Mouse (Mus musculus): ENCODE results near the gene Ncf2. TPM values are rescaled to one million over a fixed set of nuclear protein-coding genes. Genes with fewer than 3 reads are reported as not detected.

Ncf2 gene
- total RNA-seq, 1 experiment: 5.4 TPM

- H3K9ac ChIP-seq (ENCODE audit: insufficient read depth, low read depth, low read length, poor library complexity, severe bottlenecking): no peak overlapping the region
- H3K4me1 ChIP-seq (ENCODE audit: control insufficient read depth in 2 of 2, insufficient read depth in 2 of 2, low read length in 2 of 2, poor library complexity in 1 of 2): peaks cover 7 to 25% of the 10 kb centered on the region in 2 experiments
- H3K27ac ChIP-seq (ENCODE audit: insufficient read depth, low read depth, low read length, poor library complexity, severe bottlenecking): no peak overlapping the region
- in situ Hi-C loops (cut with MboI; ENCODE audit: low sequenced_read_pairs in 2 of 2, unreplicated experiment in 2 of 2): no loop called here
- no peak for DNase-seq (ENCODE audit: low read depth, low spot score)
- TF ChIP-seq HCFC1 (IDR thresholded peaks at IDR 0.05; ENCODE audit: borderline replicate concordance, insufficient read depth, low read length) (no peak), ZNF384 (IDR thresholded peaks at IDR 0.05; ENCODE audit: low read depth, low read length) (no peak), MAFK (IDR thresholded peaks at IDR 0.05; ENCODE audit: insufficient read depth, low read depth, low read length) (no peak), CHD2 (IDR thresholded peaks at IDR 0.05; ENCODE audit: low read depth, low read length) (no peak), ZC3H11A (IDR thresholded peaks at IDR 0.05; ENCODE audit: borderline replicate concordance, low read depth, low read length) (no peak)
- no peaks in the 10 kb centered on the region for H3K9me3 ChIP-seq (ENCODE audit: control insufficient read depth, insufficient read depth, low read depth, low read length)
- H3K4me3 ChIP-seq (ENCODE audit: insufficient read depth in 1 of 2, low read depth in 1 of 2, low read length in 2 of 2, poor library complexity in 1 of 2, severe bottlenecking in 1 of 2): no peak overlapping the region
- peaks cover 6% of the 10 kb centered on the region; the same call in 1 of the 2 replicates for H3K36me3 ChIP-seq (ENCODE audit: control insufficient read depth, insufficient read depth, low read length, poor library complexity, severe bottlenecking)
Observed at GRCm38 (mm10) chr1:152832316-152832715, 32.3 kb downstream of the Ncf2 start.

DNA sequence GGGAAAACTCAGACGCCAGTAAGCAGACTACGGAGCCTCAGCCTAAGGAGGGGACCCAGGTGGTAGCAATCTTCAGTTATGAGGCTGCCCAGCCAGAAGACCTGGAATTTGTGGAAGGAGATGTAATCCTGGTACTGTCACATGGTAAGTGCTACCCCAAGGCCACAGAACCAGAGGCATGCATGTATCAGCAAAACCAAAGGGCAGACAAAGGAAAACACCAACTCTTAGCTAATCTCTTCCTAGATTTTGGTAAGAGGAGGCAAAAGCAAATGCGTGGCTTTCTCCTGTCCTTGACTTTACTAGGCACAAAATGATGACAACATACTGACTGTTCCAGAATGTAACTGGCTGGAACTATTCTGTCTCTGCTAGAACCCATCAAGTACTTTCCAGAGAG is 35.1 kb downstream of the Ncf2 start:
- no peak for TF ChIP-seq HCFC1 (IDR thresholded peaks at IDR 0.05; ENCODE audit: borderline replicate concordance, insufficient read depth, low read length)
- TF ChIP-seq CHD2 (IDR thresholded peaks at IDR 0.05; ENCODE audit: low read depth, low read length): no peak
- TF ChIP-seq ZNF384 (IDR thresholded peaks at IDR 0.05; ENCODE audit: low read depth, low read length): no peak
- no peak for TF ChIP-seq MAFK (IDR thresholded peaks at IDR 0.05; ENCODE audit: insufficient read depth, low read depth, low read length)
- TF ChIP-seq ZC3H11A (IDR thresholded peaks at IDR 0.05; ENCODE audit: borderline replicate concordance, low read depth, low read length): no peak
- in situ Hi-C loops (cut with MboI; ENCODE audit: low sequenced_read_pairs in 2 of 2, unreplicated experiment in 2 of 2): no loop called here
- H3K36me3 ChIP-seq (ENCODE audit: control insufficient read depth, insufficient read depth, low read length, poor library complexity, severe bottlenecking): peaks cover 27% of the 10 kb centered on the region

DNA sequence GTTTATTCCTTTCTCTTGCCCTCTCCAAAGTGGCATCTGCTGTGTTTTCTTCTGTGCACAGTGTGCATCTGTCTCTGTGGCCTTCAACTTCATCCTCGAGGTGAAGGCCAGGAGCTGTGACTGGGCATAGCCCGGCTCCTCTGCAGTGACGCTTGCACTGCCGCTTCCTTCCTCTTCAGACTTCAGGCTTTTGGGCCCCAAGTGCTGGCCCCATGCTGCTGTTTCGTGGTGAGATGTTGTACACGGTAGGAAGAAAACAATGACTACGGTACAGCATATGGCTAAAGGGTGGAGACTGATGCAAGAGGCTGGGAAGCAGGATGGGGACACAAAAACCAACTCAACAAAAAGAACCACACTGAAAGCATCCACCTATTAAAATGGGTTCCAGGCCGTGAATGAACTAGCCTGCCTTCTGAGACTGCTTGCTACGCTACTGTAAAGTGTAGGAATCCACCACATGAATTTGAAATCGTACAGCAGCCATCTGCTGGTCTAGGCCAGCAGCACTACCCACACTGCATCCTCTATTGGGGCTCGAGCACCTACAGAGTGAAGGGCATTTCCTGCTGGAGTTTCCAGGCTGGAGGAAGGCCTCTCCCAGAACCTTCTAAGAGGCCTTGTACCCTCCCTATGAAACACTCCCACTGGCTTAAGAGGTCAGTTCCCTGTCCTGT is 38.2 kb downstream of the Ncf2 start:
- in situ Hi-C loops (cut with MboI; ENCODE audit: low sequenced_read_pairs in 2 of 2, unreplicated experiment in 2 of 2): no loop called here
- peaks cover 34% of the 10 kb centered on the region for H3K36me3 ChIP-seq (ENCODE audit: control insufficient read depth, insufficient read depth, low read length, poor library complexity, severe bottlenecking)

More for the DNA sequence above, 35.1 kb downstream of the Ncf2 start:
- DNase-seq (ENCODE audit: low read depth, low spot score): no peak
- no peak overlapping the region for H3K27ac ChIP-seq (ENCODE audit: insufficient read depth, low read depth, low read length, poor library complexity, severe bottlenecking)
- peaks cover 7 to 30% of the 10 kb centered on the region in 2 experiments for H3K4me1 ChIP-seq (ENCODE audit: control insufficient read depth in 2 of 2, insufficient read depth in 2 of 2, low read length in 2 of 2, poor library complexity in 1 of 2)
- no peaks in the 10 kb centered on the region for H3K9me3 ChIP-seq (ENCODE audit: control insufficient read depth, insufficient read depth, low read depth, low read length)
- H3K9ac ChIP-seq (ENCODE audit: insufficient read depth, low read depth, low read length, poor library complexity, severe bottlenecking): no peak overlapping the region
- no peak overlapping the region for H3K4me3 ChIP-seq (ENCODE audit: insufficient read depth in 1 of 2, low read depth in 1 of 2, low read length in 2 of 2, poor library complexity in 1 of 2, severe bottlenecking in 1 of 2)

DNA sequence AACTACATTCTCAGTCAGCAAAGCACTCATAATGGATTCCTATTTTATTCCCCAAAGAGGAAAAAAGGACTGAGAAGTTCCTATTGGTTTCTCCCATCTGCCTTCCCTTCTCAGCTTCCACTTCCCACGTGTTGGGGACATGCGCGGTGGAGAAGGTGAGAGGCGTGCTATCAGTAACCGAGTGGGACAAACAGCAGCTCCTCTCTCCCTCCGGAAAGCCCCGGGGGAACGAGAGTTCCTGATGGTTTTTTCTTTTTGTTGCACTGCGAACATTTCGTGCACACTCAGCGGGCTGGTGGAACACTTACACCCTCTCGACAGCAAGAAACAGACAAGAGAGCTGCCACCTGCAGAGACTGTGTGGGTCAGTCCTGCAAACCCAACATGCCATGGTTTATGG is 38.8 kb downstream of the Ncf2 start:
- in situ Hi-C loops (cut with MboI; ENCODE audit: low sequenced_read_pairs in 2 of 2, unreplicated experiment in 2 of 2): no loop called here
- Histone ChIP-seq H3K9ac (ENCODE audit: insufficient read depth, low read depth, low read length, poor library complexity, severe bottlenecking) (no peak overlapping the region), H3K36me3 (ENCODE audit: control insufficient read depth, insufficient read depth, low read length, poor library complexity, severe bottlenecking) (peaks cover 33% of the 10 kb centered on the region), H3K4me1 (ENCODE audit: control insufficient read depth in 2 of 2, insufficient read depth in 2 of 2, low read length in 2 of 2, poor library complexity in 1 of 2) (peaks cover 5 to 16% of the 10 kb centered on the region in 2 experiments; a peak in 3 of 4 replicates), H3K27ac (ENCODE audit: insufficient read depth, low read depth, low read length, poor library complexity, severe bottlenecking) (0 out of 2 replicates have a peak overlapping the region, but pooled peaks have one; percentile 0), H3K4me3 (ENCODE audit: insufficient read depth in 1 of 2, low read depth in 1 of 2, low read length in 2 of 2, poor library complexity in 1 of 2, severe bottlenecking in 1 of 2) (no peak overlapping the region), H3K9me3 (ENCODE audit: control insufficient read depth, insufficient read depth, low read depth, low read length) (no peaks in the 10 kb centered on the region)
- no peak for TF ChIP-seq ZC3H11A (IDR thresholded peaks at IDR 0.05; ENCODE audit: borderline replicate concordance, low read depth, low read length)
- no peak for TF ChIP-seq HCFC1 (IDR thresholded peaks at IDR 0.05; ENCODE audit: borderline replicate concordance, insufficient read depth, low read length)
- no peak for TF ChIP-seq CHD2 (IDR thresholded peaks at IDR 0.05; ENCODE audit: low read depth, low read length)
- TF ChIP-seq MAFK (IDR thresholded peaks at IDR 0.05; ENCODE audit: insufficient read depth, low read depth, low read length): no peak
- no peak for TF ChIP-seq ZNF384 (IDR thresholded peaks at IDR 0.05; ENCODE audit: low read depth, low read length)
- no peak for DNase-seq (ENCODE audit: low read depth, low spot score)

More for the DNA sequence above, 38.2 kb downstream of the Ncf2 start:
- DNase-seq (ENCODE audit: low read depth, low spot score): no peak
- Histone ChIP-seq H3K9ac (ENCODE audit: insufficient read depth, low read depth, low read length, poor library complexity, severe bottlenecking) (no peak overlapping the region), H3K9me3 (ENCODE audit: control insufficient read depth, insufficient read depth, low read depth, low read length) (no peaks in the 10 kb centered on the region), H3K4me1 (ENCODE audit: control insufficient read depth in 2 of 2, insufficient read depth in 2 of 2, low read length in 2 of 2, poor library complexity in 1 of 2) (peaks cover 5 to 16% of the 10 kb centered on the region in 2 experiments; a peak in 3 of 4 replicates), H3K4me3 (ENCODE audit: insufficient read depth in 1 of 2, low read depth in 1 of 2, low read length in 2 of 2, poor library complexity in 1 of 2, severe bottlenecking in 1 of 2) (no peak overlapping the region), H3K27ac (ENCODE audit: insufficient read depth, low read depth, low read length, poor library complexity, severe bottlenecking) (no peak overlapping the region)
- no peak for TF ChIP-seq CHD2 (IDR thresholded peaks at IDR 0.05; ENCODE audit: low read depth, low read length)
- no peak for TF ChIP-seq ZNF384 (IDR thresholded peaks at IDR 0.05; ENCODE audit: low read depth, low read length)
- no peak for TF ChIP-seq HCFC1 (IDR thresholded peaks at IDR 0.05; ENCODE audit: borderline replicate concordance, insufficient read depth, low read length)
- TF ChIP-seq ZC3H11A (IDR thresholded peaks at IDR 0.05; ENCODE audit: borderline replicate concordance, low read depth, low read length): no peak
- no peak for TF ChIP-seq MAFK (IDR thresholded peaks at IDR 0.05; ENCODE audit: insufficient read depth, low read depth, low read length)

All from ES-E14 (cell line).